20 mouse cellular contexts compared by ENCODE assay signal in genomic region chr5:41618966-41619365, GRCm38 (mm10).
DNase-seq lines count a peak whose midpoint lies in the region; ATAC-seq lines count a peak whose summit lies in the region.
"Had no signal": no experiment of that assay in that cellular context is flagged by ENCODE, and none has a peak within 500 bp of the region (broad histone marks: within the 10 kb centered on the region; RNA-seq: fewer than 3 reads in every experiment).

No protein-coding gene starts in this region.

- H3K9ac ChIP-seq in hindbrain, embryonic 11.5 days (ENCODE audit: low read depth, low read length), result no peak overlapping the region
- no peak overlapping the region for H3K9ac ChIP-seq in hindbrain, embryonic 13.5 days
- H3K9ac ChIP-seq: limb, embryonic 12.5 days; liver, embryonic 13.5 days had no signal

- no peak overlapping the region for H3K4me3 ChIP-seq in hindbrain, embryonic 11.5 days (ENCODE audit: low read depth, low read length)
- no peak overlapping the region for H3K4me3 ChIP-seq in hindbrain, embryonic 13.5 days
- H3K4me3 ChIP-seq: limb, embryonic 12.5 days; liver, embryonic 13.5 days had no signal

- no peak for DNase-seq in hindbrain, embryonic 11.5 days (ENCODE audit: low spot score)
- peak; percentile 21 to 69 for DNase-seq in left cerebral cortex, postnatal 25 days (ENCODE audit: low spot score in 2 of 2)
- DNase-seq in left cerebral cortex, postnatal 4 days, result no peak
- peak; percentile 19 to 42 for DNase-seq in frontal cortex, postnatal 36 days (ENCODE audit: low spot score in 2 of 2)
- DNase-seq in layer of hippocampus, postnatal 10 days (ENCODE audit: low spot score in 2 of 2), result peak; percentile 21 to 29
- DNase-seq in heart, postnatal 25 days (ENCODE audit: low spot score), result no peak
- no peak for DNase-seq in B cell, adult 2 months
- DNase-seq: cerebellum, postnatal 14 days; embryo, embryonic 11 days; heart, postnatal 36 days; kidney, adult 9 months; liver, embryonic 13.5 days; right cerebral cortex, postnatal 25 days; thymus, postnatal 36 days had no signal

- ATAC-seq in hindbrain, embryonic 11.5 days (ENCODE audit: low FRiP score), result 0 out of 2 replicates have a peak, but pooled peaks have one; percentile 38
- ATAC-seq in hindbrain, embryonic 13.5 days (ENCODE audit: low FRiP score), result no peak
- ATAC-seq: CD4-positive, CD25-positive, alpha-beta regulatory T cell, adult 4 months; midbrain, embryonic 16.5 days had no signal

- no peaks in the 10 kb centered on the region for H3K27me3 ChIP-seq in hindbrain, embryonic 11.5 days (ENCODE audit: control insufficient read depth, insufficient read depth, low read length)
- H3K27me3 ChIP-seq in hindbrain, embryonic 13.5 days, result no peaks in the 10 kb centered on the region
- H3K27me3 ChIP-seq: limb, embryonic 12.5 days; liver, embryonic 13.5 days had no signal

- no peaks in the 10 kb centered on the region for H3K9me3 ChIP-seq in hindbrain, embryonic 11.5 days (ENCODE audit: control insufficient read depth, low read length)
- H3K9me3 ChIP-seq in hindbrain, embryonic 13.5 days, result no peaks in the 10 kb centered on the region
- H3K9me3 ChIP-seq: G1E; limb, embryonic 12.5 days; liver, embryonic 13.5 days had no signal

- H3K36me3 ChIP-seq in hindbrain, embryonic 11.5 days (ENCODE audit: control insufficient read depth, insufficient read depth, low read length), result no peaks in the 10 kb centered on the region
- H3K36me3 ChIP-seq in hindbrain, embryonic 13.5 days, result peaks cover 6% of the 10 kb centered on the region
- H3K36me3 ChIP-seq: liver, embryonic 13.5 days had no signal

- 76% methylated on average over 1 of the region's 1 CpGs for WGBS in hindbrain, embryonic 11.5 days
- WGBS in hindbrain, embryonic 13.5 days, result 58% methylated on average over 1 of the region's 1 CpGs

- H3K4me1 ChIP-seq in hindbrain, embryonic 11.5 days (replicated peaks; ENCODE audit: control insufficient read depth, insufficient read depth, low read length), result no peaks in the 10 kb centered on the region
- H3K4me1 ChIP-seq in hindbrain, embryonic 13.5 days (replicated peaks), result no peaks in the 10 kb centered on the region
- H3K4me1 ChIP-seq: limb, embryonic 12.5 days; liver, embryonic 13.5 days had no signal

- no peak overlapping the region for H3K27ac ChIP-seq in hindbrain, embryonic 11.5 days (ENCODE audit: low read depth, low read length)
- no peak overlapping the region for H3K27ac ChIP-seq in hindbrain, embryonic 13.5 days
- H3K27ac ChIP-seq: limb, embryonic 12.5 days; liver, embryonic 13.5 days had no signal

- intact Hi-C loops in left cerebral cortex, postnatal 25 days (cut with DNase I), result no loop called here
- intact Hi-C loops in left cerebral cortex, postnatal 4 days (cut with DNase I), result no loop called here
- intact Hi-C loops in heart, postnatal 25 days (cut with DNase I), result no loop called here

- H3K4me2 ChIP-seq in hindbrain, embryonic 11.5 days (replicated peaks; ENCODE audit: low read depth, low read length), result no peak overlapping the region
- H3K4me2 ChIP-seq in hindbrain, embryonic 13.5 days, result no peak overlapping the region
- H3K4me2 ChIP-seq: heart, embryonic 11.5 days; limb, embryonic 12.5 days; liver, embryonic 13.5 days had no signal

Comparison
In these comparisons a context has a peak if more than half of its experiments do, and no peak if none do; other contexts are left out.
1. DNase-seq: peak in left cerebral cortex, postnatal 25 days (2 of 2), frontal cortex, postnatal 36 days (2 of 2) and layer of hippocampus, postnatal 10 days (2 of 2); none in hindbrain, embryonic 11.5 days (single experiment), left cerebral cortex, postnatal 4 days (single experiment), heart, postnatal 25 days (single experiment) and B cell, adult 2 months (0 of 2).